Mouse (Mus musculus) forebrain, embryonic 13.5 days (tissue): ENCODE data around the gene P2ry14. TPM values are rescaled to one million over a fixed set of nuclear protein-coding genes. Genes with fewer than 3 reads are reported as not detected.

Experiments used
- ATAC-seq: fragments of 200-750 bp; cut with Nextera tagmentation; 2 replicates; pipeline ENCODE4 v1.8.0; 2017
- H3K27ac ChIP-seq: fragments of 300-500 bp; sonication (generic); 2 replicates; pipeline ENCODE4 v1.5.1; 2015; ENCODE audit warnings: inconsistent platforms, mild to moderate bottlenecking, moderate library complexity
- H3K27me3 ChIP-seq: fragments of 300-500 bp; sonication (generic); 2 replicates; pipeline ENCODE4 v1.6.1; 2015; ENCODE audit warnings: mild to moderate bottlenecking, inconsistent platforms
- H3K36me3 ChIP-seq: fragments of 300-500 bp; sonication (generic); 2 replicates; pipeline ENCODE4 v1.6.1; 2015; ENCODE audit warnings: mild to moderate bottlenecking, inconsistent platforms; ENCODE audit not compliant: poor library complexity, severe bottlenecking
- H3K4me1 ChIP-seq: fragments of 300-500 bp; sonication (generic); 2 replicates; pipeline ENCODE4 v1.6.1; 2015; ENCODE audit warnings: inconsistent platforms
- H3K4me2 ChIP-seq: fragments of 300-500 bp; sonication (generic); 2 replicates; pipeline ENCODE4 v1.6.1; 2015; ENCODE audit warnings: inconsistent platforms, mild to moderate bottlenecking, moderate library complexity
- H3K4me3 ChIP-seq: fragments of 300-500 bp; sonication (generic); 2 replicates; pipeline ENCODE4 v1.5.1; 2015; ENCODE audit warnings: mild to moderate bottlenecking, inconsistent platforms
- H3K9ac ChIP-seq: fragments of 300-500 bp; sonication (generic); 2 replicates; pipeline ENCODE4 v1.6.1; 2015; ENCODE audit warnings: mild to moderate bottlenecking, inconsistent platforms
- H3K9me3 ChIP-seq: fragments of 300-500 bp; sonication (generic); replicated peaks from 2 replicates; pipeline ENCODE4 v1.6.1; 2016; ENCODE audit warnings: inconsistent platforms
- WGBS: fragments of 180-500 bp; shearing (Covaris S2); methylation state at CpG from one replicate; pipeline ENCODE4 v1.1.7; 2015; 5-methylcytosine and 5-hydroxymethylcytosine counted together
- polyA plus RNA-seq: library from polyadenylated mRNA; unstranded; fragments of >200 nt; fragmentation: Nextera tagmentation; extraction: Ambion mirVana; gene quantifications from 2 replicates; pipeline ENCODE4 v1.2.1, GENCODE M21; 2015

P2ry14 gene
- polyA plus RNA-seq, 1 experiment from 2014 or later, result 2.9 TPM

GRCm38 (mm10) chr3:59169921-59170627 is 16.7 kb upstream of the P2ry14 start:
- H3K9ac ChIP-seq, result no peak overlapping the region
- no peak overlapping the region for H3K4me2 ChIP-seq
- ATAC-seq, result no peak
- no peaks in the 10 kb centered on the region for H3K36me3 ChIP-seq
- no peaks in the 10 kb centered on the region for H3K9me3 ChIP-seq
- H3K4me1 ChIP-seq, result no peaks in the 10 kb centered on the region
- H3K4me3 ChIP-seq, result no peak overlapping the region
- no peak overlapping the region for H3K27ac ChIP-seq
- no peaks in the 10 kb centered on the region for H3K27me3 ChIP-seq
- 69% methylated on average over 2 of the region's 2 CpGs for WGBS

GRCm38 (mm10) chr3:59169215-59169614 is 15.8 kb upstream of the P2ry14 start:
- H3K27ac ChIP-seq, result no peak overlapping the region
- no peaks in the 10 kb centered on the region for H3K36me3 ChIP-seq
- no peaks in the 10 kb centered on the region for H3K9me3 ChIP-seq
- H3K4me3 ChIP-seq, result no peak overlapping the region
- 88% methylated on average over 4 of the region's 4 CpGs for WGBS
- H3K27me3 ChIP-seq, result no peaks in the 10 kb centered on the region
- H3K4me1 ChIP-seq, result no peaks in the 10 kb centered on the region
- H3K9ac ChIP-seq, result no peak overlapping the region
- H3K4me2 ChIP-seq, result no peak overlapping the region
- no peak for ATAC-seq

- H3K27ac ChIP-seq, result no peak overlapping the region
- no peaks in the 10 kb centered on the region for H3K4me1 ChIP-seq
- ATAC-seq, result no peak
- no peaks in the 10 kb centered on the region for H3K9me3 ChIP-seq
- H3K4me2 ChIP-seq, result no peak overlapping the region
- no peak overlapping the region for H3K4me3 ChIP-seq
- no peaks in the 10 kb centered on the region for H3K27me3 ChIP-seq
- no peaks in the 10 kb centered on the region for H3K36me3 ChIP-seq
- WGBS, result 92% methylated on average over 6 of the region's 6 CpGs
- no peak overlapping the region for H3K9ac ChIP-seq
These were observed 15.1 kb upstream of the P2ry14 start for GRCm38 (mm10) chr3:59168476-59168875.

- no peaks in the 10 kb centered on the region for H3K36me3 ChIP-seq
- WGBS, result 82% methylated on average over 2 of the region's 2 CpGs
- no peak for ATAC-seq
- H3K4me2 ChIP-seq, result no peak overlapping the region
- H3K4me3 ChIP-seq, result no peak overlapping the region
- H3K27ac ChIP-seq, result no peak overlapping the region
- H3K9me3 ChIP-seq, result no peaks in the 10 kb centered on the region
- no peak overlapping the region for H3K9ac ChIP-seq
- no peaks in the 10 kb centered on the region for H3K27me3 ChIP-seq
- H3K4me1 ChIP-seq, result no peaks in the 10 kb centered on the region
These were observed 14.1 kb upstream of the P2ry14 start for GRCm38 (mm10) chr3:59167417-59168054.

- no peak overlapping the region for H3K27ac ChIP-seq
- no peak overlapping the region for H3K4me3 ChIP-seq
- H3K9me3 ChIP-seq, result no peaks in the 10 kb centered on the region
- ATAC-seq, result no peak
- H3K4me1 ChIP-seq, result no peaks in the 10 kb centered on the region
- 88% methylated on average over 1 of the region's 1 CpGs for WGBS
- H3K4me2 ChIP-seq, result no peak overlapping the region
- no peaks in the 10 kb centered on the region for H3K36me3 ChIP-seq
- no peaks in the 10 kb centered on the region for H3K27me3 ChIP-seq
- no peak overlapping the region for H3K9ac ChIP-seq
These were observed 7.0 kb upstream of the P2ry14 start for GRCm38 (mm10) chr3:59160465-59160864.

- Histone ChIP-seq H3K27ac (no peak overlapping the region), H3K36me3 (no peaks in the 10 kb centered on the region), H3K9ac (no peak overlapping the region), H3K4me2 (no peak overlapping the region), H3K4me3 (no peak overlapping the region), H3K27me3 (no peaks in the 10 kb centered on the region), H3K4me1 (no peaks in the 10 kb centered on the region), H3K9me3 (no peaks in the 10 kb centered on the region)
- no peak for ATAC-seq
- 96% methylated on average over 5 of the region's 5 CpGs for WGBS
These were observed 3.6 kb upstream of the P2ry14 start for GRCm38 (mm10) chr3:59157048-59157447.

GRCm38 (mm10) chr3:59155404-59155803 is 2.0 kb upstream of the P2ry14 start:
- H3K4me1 ChIP-seq, result no peaks in the 10 kb centered on the region
- no peak overlapping the region for H3K4me3 ChIP-seq
- H3K9me3 ChIP-seq, result no peaks in the 10 kb centered on the region
- WGBS, result 90% methylated on average over 6 of the region's 6 CpGs
- no peak for ATAC-seq
- no peak overlapping the region for H3K9ac ChIP-seq
- H3K27me3 ChIP-seq, result no peaks in the 10 kb centered on the region
- no peak overlapping the region for H3K27ac ChIP-seq
- no peaks in the 10 kb centered on the region for H3K36me3 ChIP-seq
- no peak overlapping the region for H3K4me2 ChIP-seq

- Histone ChIP-seq H3K9ac (no peak overlapping the region), H3K4me2 (no peak overlapping the region)
These were observed 1.5 kb upstream of the P2ry14 start for GRCm38 (mm10) chr3:59154888-59155287.

GRCm38 (mm10) chr3:59150624-59151023 is 2.8 kb downstream of the P2ry14 start:
- H3K36me3 ChIP-seq, result no peaks in the 10 kb centered on the region
- H3K9ac ChIP-seq, result no peak overlapping the region
- H3K4me1 ChIP-seq, result no peaks in the 10 kb centered on the region
- H3K4me2 ChIP-seq, result no peak overlapping the region
- 92% methylated on average over 2 of the region's 2 CpGs for WGBS
- no peaks in the 10 kb centered on the region for H3K9me3 ChIP-seq
- no peak overlapping the region for H3K27ac ChIP-seq
- no peak for ATAC-seq
- no peaks in the 10 kb centered on the region for H3K27me3 ChIP-seq
- H3K4me3 ChIP-seq, result no peak overlapping the region

More at GRCm38 (mm10) chr3:59154888-59155287, 1.5 kb upstream of the P2ry14 start:
- H3K9me3 ChIP-seq, result no peaks in the 10 kb centered on the region
- H3K4me3 ChIP-seq, result no peak overlapping the region
- H3K36me3 ChIP-seq, result no peaks in the 10 kb centered on the region
- no peaks in the 10 kb centered on the region for H3K27me3 ChIP-seq
- WGBS, result 89% methylated on average over 2 of the region's 2 CpGs
- H3K4me1 ChIP-seq, result no peaks in the 10 kb centered on the region
- ATAC-seq, result 0 out of 2 replicates have a peak, but pooled peaks have one; percentile 43
- H3K27ac ChIP-seq, result no peak overlapping the region

GRCm38 (mm10) chr3:59149646-59150045 is 3.8 kb downstream of the P2ry14 start:
- Histone ChIP-seq H3K9me3 (no peaks in the 10 kb centered on the region), H3K4me1 (no peaks in the 10 kb centered on the region), H3K27ac (no peak overlapping the region), H3K36me3 (no peaks in the 10 kb centered on the region), H3K9ac (no peak overlapping the region), H3K4me3 (no peak overlapping the region), H3K4me2 (no peak overlapping the region), H3K27me3 (no peaks in the 10 kb centered on the region)
- no peak for ATAC-seq

- Histone ChIP-seq H3K4me2 (no peak overlapping the region), H3K4me1 (no peaks in the 10 kb centered on the region), H3K27ac (no peak overlapping the region), H3K27me3 (no peaks in the 10 kb centered on the region), H3K9me3 (no peaks in the 10 kb centered on the region), H3K9ac (no peak overlapping the region), H3K36me3 (no peaks in the 10 kb centered on the region), H3K4me3 (no peak overlapping the region)
- no peak for ATAC-seq
- 79% methylated on average over 5 of the region's 5 CpGs for WGBS
These were observed 8.2 kb downstream of the P2ry14 start for GRCm38 (mm10) chr3:59145194-59145593.

- H3K4me3 ChIP-seq, result no peak overlapping the region
- no peak overlapping the region for H3K9ac ChIP-seq
- WGBS, result 85% methylated on average over 8 of the region's 8 CpGs
- H3K36me3 ChIP-seq, result no peaks in the 10 kb centered on the region
- H3K27ac ChIP-seq, result no peak overlapping the region
- H3K27me3 ChIP-seq, result no peaks in the 10 kb centered on the region
- no peaks in the 10 kb centered on the region for H3K4me1 ChIP-seq
- H3K9me3 ChIP-seq, result no peaks in the 10 kb centered on the region
- ATAC-seq, result no peak
- H3K4me2 ChIP-seq, result no peak overlapping the region
These were observed 11.7 kb downstream of the P2ry14 start for GRCm38 (mm10) chr3:59141507-59142305.
